Mouse (Mus musculus): Measurements from ENCODE around the gene Hfe2.

The Hfe2 gene

DNA sequence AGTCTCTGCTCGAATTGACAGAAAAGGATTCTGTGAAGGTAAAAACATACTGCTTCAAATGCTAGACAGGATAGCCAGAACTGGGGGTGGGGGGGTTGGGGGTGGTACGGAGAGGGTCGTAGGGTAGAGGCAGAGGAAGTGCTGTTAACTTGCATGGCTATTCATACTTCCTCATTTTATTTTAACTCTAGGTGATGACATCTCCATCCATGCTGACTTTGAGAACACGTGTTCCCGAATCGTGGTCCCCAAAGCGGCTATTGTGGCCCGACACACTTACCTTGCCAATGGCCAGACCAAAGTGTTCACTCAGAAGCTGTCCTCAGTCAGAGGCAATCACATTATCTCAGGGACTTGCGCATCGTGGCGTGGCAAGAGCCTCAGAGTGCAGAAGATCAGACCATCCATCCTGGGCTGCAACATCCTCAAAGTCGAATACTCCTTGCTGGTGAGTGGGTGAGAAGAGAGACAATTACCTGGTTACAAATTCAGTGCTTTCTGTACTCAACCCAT is 34.5 kb downstream of the Hfe2 start:
- DNase-seq: no peak

GRCm38 (mm10) chr3:96559911-96560850 is 35.2 kb downstream of the Hfe2 start:
- DNase-seq: no peak

DNA sequence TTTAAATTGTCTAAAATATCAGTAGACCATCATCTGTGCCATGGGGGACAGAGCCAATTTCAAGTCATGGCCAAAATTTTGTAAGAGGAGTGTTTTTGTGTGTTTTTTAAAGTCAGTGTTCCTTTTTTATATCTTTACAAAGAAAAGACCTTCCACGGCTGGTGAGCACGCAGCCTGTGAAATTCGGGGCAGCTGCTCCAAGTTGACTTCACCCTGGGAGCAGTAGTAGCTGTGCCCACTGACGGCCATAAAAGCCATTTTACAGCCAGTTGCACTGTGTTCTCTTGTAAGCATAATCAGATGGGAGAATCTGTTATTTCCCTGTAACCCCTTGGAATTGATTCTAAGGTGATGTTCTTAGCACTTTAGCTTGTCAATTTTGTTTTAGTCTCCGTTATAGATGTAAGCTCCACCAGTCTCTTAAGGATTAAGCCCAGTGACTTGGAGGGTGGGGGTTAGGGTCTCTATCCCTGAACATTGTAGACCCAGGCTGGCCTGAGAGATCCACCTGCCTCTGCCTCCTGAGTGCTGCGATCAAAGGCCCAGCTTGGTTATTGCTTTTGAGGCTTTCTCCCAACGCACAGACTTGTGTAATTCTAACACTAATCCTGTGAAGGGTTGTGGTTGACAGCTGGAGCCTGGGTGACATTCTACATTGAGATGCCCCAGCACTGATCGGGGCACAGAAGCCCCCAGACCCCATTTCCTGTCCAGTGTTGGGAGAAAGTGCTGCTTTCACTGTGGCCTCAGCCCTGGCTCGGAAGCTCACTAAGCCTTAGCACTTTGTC is 36.1 kb downstream of the Hfe2 start:
- DNase-seq: no peak

DNA sequence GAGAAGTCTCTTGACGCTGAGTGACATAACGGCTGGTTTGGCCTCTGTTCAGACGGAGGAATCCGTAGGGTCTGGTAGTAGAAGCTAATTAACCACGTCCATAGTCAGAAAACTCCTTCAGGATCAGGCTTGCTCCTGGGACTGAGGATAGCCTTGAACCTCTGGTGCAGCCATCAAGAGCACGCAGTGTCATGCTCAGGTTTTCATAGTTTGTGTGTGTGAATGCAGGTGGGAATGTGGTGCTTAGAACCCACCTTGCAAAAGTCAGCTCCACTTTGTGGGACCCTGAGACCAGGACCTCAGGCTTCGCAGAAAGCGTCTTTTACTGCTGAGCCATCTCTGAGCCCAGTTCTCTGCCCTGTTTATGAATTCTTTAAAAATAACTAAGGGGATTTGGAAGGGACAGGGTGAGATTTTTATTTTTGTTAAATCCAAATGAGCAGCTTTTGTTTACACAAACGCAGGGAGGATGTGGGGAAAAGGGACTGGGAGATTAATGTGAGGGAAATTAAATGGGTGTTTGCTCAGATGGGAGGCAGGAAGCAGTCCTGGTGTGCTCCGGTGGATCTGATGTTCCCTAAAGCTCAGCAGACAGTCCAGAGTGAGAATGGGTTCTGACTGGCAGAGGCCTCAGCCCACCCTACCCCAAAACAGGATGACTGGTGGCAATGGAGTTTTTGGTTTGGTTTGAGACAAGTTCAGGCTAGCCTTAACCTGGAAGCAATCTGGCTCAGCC is 37.1 kb downstream of the Hfe2 start:
- no peak for DNase-seq

DNA sequence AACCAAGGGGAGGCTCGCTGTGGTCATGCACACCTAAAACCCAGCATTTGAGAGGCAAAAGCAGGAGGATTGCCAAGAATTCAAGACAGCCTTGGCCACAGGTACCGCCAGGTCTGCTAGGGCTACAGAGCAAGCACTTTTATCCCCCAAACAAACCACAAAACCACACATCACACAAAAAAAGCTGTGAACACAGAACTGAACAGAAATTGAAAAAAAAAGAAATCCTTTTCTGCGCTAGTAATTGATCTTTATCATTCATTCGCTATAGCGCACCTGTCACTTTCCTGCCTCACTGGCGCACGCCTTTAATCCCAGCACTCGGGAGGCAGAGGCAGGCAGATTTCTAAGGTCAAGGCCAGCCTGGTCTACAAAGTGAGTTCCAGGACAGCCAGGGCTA is 38.3 kb downstream of the Hfe2 start:
- no peak for DNase-seq

GRCm38 (mm10) chr3:96563911-96564632 is 39.1 kb downstream of the Hfe2 start:
- DNase-seq: no peak

GRCm38 (mm10) chr3:96564633-96565032 is 39.7 kb downstream of the Hfe2 start:
- no peak for DNase-seq

DNA sequence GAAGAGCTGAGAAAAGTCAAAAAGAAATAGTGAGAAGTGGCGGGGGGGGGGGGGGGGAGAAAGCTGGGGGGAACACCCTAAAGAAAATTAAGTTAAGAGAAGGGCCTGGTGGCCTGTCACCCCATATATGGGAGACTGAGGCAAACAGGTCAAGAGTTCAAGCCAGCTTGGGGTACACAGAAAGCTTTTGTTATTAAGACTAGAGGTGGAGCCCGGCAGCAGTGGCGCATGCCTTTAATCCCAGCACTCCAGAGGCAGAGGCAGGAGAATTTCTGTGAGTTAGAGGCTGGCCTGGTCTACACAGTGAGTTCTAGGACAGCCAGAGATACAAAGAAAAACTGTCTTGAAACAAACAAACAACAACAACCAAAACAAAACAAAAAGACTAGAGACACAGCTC is 40.1 kb downstream of the Hfe2 start:
- no peak for DNase-seq

- DNase-seq: no peak
These were observed 41.9 kb downstream of the Hfe2 start for GRCm38 (mm10) chr3:96566661-96567450.

- no peak for DNase-seq
These were observed 43.6 kb downstream of the Hfe2 start for GRCm38 (mm10) chr3:96568605-96569004.

GRCm38 (mm10) chr3:96569506-96569905 is 44.5 kb downstream of the Hfe2 start:
- DNase-seq: no peak

GRCm38 (mm10) chr3:96569966-96570605 is 45.1 kb downstream of the Hfe2 start:
- DNase-seq: no peak

GRCm38 (mm10) chr3:96570643-96571042 is 45.7 kb downstream of the Hfe2 start:
- no peak for DNase-seq

DNA sequence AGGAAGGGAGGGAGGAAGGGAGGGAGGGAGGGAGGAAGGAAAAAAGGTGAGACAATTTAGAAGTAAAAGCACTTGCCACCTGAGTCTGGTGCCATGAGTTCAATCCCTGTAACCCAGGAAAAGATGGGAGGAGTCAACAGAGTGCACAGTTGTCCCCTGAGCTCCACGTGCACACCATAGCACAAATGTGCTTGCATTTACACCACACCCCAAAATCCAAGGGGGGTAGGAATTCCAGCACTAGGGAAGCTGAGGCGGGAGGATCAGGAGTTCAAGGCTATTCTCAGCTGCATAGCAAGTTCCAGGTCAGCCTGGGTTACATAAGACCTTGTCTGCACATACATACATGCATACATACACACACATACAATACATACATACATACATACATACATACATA is 46.4 kb downstream of the Hfe2 start:
- DNase-seq: no peak

GRCm38 (mm10) chr3:96571896-96572698 is 47.1 kb downstream of the Hfe2 start:
- no peak for DNase-seq

GRCm38 (mm10) chr3:96573611-96574511 is 48.9 kb downstream of the Hfe2 start:
- DNase-seq: no peak

DNA sequence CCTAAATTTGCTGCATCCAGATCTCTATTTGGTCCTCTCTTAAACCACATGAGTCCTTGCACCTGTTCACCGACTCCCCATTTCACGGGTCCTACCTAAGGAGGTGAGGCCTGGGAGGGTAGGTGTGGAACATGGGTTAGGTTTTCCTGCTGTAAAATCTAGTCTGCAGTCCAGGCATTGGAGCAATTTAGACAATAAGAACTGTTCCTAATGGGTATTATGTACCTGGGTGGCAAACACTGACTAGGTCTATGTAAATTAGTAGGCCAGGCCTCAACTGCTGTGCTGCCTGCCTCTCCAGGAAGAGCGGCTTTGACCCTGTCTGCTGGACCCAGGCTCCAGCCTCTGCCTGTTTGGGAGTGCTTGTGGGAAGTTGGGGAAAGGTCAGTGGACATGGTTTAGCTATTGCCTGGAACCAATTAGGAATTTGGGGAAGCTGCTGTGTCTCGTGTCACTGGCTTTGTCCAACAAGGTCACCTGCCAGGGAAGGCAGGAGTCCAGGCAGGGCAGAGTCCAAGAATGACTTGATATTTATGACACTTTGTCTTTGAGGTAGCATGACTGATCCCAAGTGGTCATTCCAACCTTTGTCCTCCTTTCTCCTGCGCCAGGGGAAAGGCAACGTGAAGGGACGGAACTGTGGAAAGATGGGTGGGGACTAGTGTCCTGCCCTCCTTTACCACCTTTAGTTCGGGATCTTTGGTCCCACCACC is 50.5 kb downstream of the Hfe2 start:
- no peak for DNase-seq

DNA sequence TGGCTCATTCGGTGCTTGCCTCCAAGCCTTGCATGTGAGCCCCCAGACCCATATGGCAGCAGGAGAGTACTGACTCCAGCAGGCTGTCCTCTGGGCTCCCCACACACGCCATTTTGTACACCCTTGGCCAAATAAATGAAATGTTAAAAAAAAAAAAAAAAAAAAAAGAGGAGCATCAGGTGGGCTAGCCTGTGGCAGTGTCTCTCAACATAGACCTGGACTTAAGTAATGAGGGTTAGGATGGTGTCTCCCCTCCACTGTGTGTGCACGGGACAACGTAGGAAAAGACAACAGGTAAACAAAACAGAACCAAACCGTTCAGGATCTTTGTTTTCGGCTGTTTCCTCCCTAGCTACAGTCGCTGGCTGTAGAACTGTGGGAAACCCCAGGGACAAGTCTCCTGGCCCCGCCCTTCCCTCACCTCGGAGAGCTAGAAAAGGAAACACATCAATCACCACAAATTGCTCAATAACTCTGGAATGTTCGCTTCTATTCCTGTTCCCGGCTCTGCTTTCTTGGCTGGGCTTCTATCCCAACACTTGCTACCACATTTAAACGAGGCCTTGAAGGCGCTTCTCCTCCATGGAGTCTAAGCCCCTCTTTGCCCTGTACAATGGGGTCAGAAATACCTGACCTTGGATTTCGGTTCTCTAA is 51.2 kb downstream of the Hfe2 start:
- no peak for DNase-seq

Measured in right cerebral cortex, postnatal 25 days (tissue).